Mouse (Mus musculus): ENCODE data around the gene Tmem191c.

DNA sequence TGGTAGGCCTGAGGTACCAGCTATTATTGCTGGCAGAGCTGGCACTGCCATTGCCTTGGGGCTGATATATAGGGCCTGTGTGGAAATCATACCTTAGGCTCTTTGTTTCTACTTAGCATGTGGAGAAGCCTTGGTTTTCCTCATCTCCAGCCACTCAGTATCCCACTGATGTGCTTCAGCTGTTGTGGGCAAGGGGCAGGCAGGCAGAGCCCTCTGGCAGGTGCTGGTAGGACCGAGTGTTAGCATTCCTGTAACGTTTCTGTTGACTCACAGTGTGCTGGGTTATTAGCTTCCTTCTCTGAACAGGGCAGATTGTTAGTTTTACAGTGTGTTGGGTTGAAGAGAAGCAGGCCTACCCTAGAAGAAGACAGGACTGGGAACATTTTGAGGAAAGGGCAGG, 20.6 kb upstream of the Tmem191c start:
- no peak for TF ChIP-seq CTCF (IDR thresholded peaks at IDR 0.05)
- TF ChIP-seq POLR2A (IDR thresholded peaks at IDR 0.05; ENCODE audit: insufficient read depth, low read depth, low read length): no peak

All from heart, adult 2 months (tissue).